Mouse (Mus musculus): ENCODE data around the gene Ppp1r27. TPM values are rescaled to one million over a fixed set of nuclear protein-coding genes. Genes with fewer than 3 reads are reported as not detected.

Ppp1r27 gene
- total RNA-seq, 1 experiment, result not detected

- no peak overlapping the region for H3K4me3 ChIP-seq (ENCODE audit: insufficient read depth in 1 of 2, low read depth in 1 of 2, low read length in 2 of 2, poor library complexity in 1 of 2, severe bottlenecking in 1 of 2)
- H3K27ac ChIP-seq (ENCODE audit: insufficient read depth, low read depth, low read length, poor library complexity, severe bottlenecking), result no peak overlapping the region
- TF ChIP-seq MAFK (IDR thresholded peaks at IDR 0.05; ENCODE audit: insufficient read depth, low read depth, low read length) (no peak), ZC3H11A (IDR thresholded peaks at IDR 0.05; ENCODE audit: borderline replicate concordance, low read depth, low read length) (no peak), ZNF384 (IDR thresholded peaks at IDR 0.05; ENCODE audit: low read depth, low read length) (no peak), CHD2 (IDR thresholded peaks at IDR 0.05; ENCODE audit: low read depth, low read length) (no peak), HCFC1 (IDR thresholded peaks at IDR 0.05; ENCODE audit: borderline replicate concordance, insufficient read depth, low read length) (no peak)
- H3K4me1 ChIP-seq (ENCODE audit: control insufficient read depth in 2 of 2, insufficient read depth in 2 of 2, low read length in 2 of 2, poor library complexity in 1 of 2), result peaks cover 0 to 2% of the 10 kb centered on the region in 2 experiments; a peak in 1 of 4 replicates
- no peaks in the 10 kb centered on the region for H3K9me3 ChIP-seq (ENCODE audit: control insufficient read depth, insufficient read depth, low read depth, low read length)
- DNase-seq (ENCODE audit: low read depth, low spot score), result no peak
- H3K36me3 ChIP-seq (ENCODE audit: control insufficient read depth, insufficient read depth, low read length, poor library complexity, severe bottlenecking), result no peaks in the 10 kb centered on the region
- in situ Hi-C loops (cut with MboI; ENCODE audit: low sequenced_read_pairs in 2 of 2, unreplicated experiment in 2 of 2), result no loop called here
- H3K9ac ChIP-seq (ENCODE audit: insufficient read depth, low read depth, low read length, poor library complexity, severe bottlenecking), result no peak overlapping the region
Measured at GRCm38 (mm10) chr11:120507611-120508289, 43.2 kb downstream of the Ppp1r27 start.

GRCm38 (mm10) chr11:120506899-120507298 lies 44.0 kb downstream of the Ppp1r27 start:
- no peak overlapping the region for H3K4me3 ChIP-seq (ENCODE audit: insufficient read depth in 1 of 2, low read depth in 1 of 2, low read length in 2 of 2, poor library complexity in 1 of 2, severe bottlenecking in 1 of 2)
- in situ Hi-C loops (cut with MboI; ENCODE audit: low sequenced_read_pairs in 2 of 2, unreplicated experiment in 2 of 2), result no loop called here

GRCm38 (mm10) chr11:120505661-120506060 lies 45.3 kb downstream of the Ppp1r27 start:
- DNase-seq (ENCODE audit: low read depth, low spot score), result no peak
- TF ChIP-seq ZC3H11A (IDR thresholded peaks at IDR 0.05; ENCODE audit: borderline replicate concordance, low read depth, low read length), result no peak
- no peaks in the 10 kb centered on the region for H3K9me3 ChIP-seq (ENCODE audit: control insufficient read depth, insufficient read depth, low read depth, low read length)
- no peak overlapping the region for H3K9ac ChIP-seq (ENCODE audit: insufficient read depth, low read depth, low read length, poor library complexity, severe bottlenecking)
- H3K36me3 ChIP-seq (ENCODE audit: control insufficient read depth, insufficient read depth, low read length, poor library complexity, severe bottlenecking), result no peaks in the 10 kb centered on the region
- H3K4me1 ChIP-seq (ENCODE audit: control insufficient read depth in 2 of 2, insufficient read depth in 2 of 2, low read length in 2 of 2, poor library complexity in 1 of 2), result peaks cover 0 to 2% of the 10 kb centered on the region in 2 experiments; a peak in 1 of 4 replicates
- in situ Hi-C loops (cut with MboI; ENCODE audit: low sequenced_read_pairs in 2 of 2, unreplicated experiment in 2 of 2), result no loop called here
- H3K27ac ChIP-seq (ENCODE audit: insufficient read depth, low read depth, low read length, poor library complexity, severe bottlenecking), result no peak overlapping the region
- no peak overlapping the region for H3K4me3 ChIP-seq (ENCODE audit: insufficient read depth in 1 of 2, low read depth in 1 of 2, low read length in 2 of 2, poor library complexity in 1 of 2, severe bottlenecking in 1 of 2)

More at GRCm38 (mm10) chr11:120506899-120507298, 44.0 kb downstream of the Ppp1r27 start:
- DNase-seq (ENCODE audit: low read depth, low spot score), result no peak
- peaks cover 0 to 2% of the 10 kb centered on the region in 2 experiments; a peak in 1 of 4 replicates for H3K4me1 ChIP-seq (ENCODE audit: control insufficient read depth in 2 of 2, insufficient read depth in 2 of 2, low read length in 2 of 2, poor library complexity in 1 of 2)
- no peaks in the 10 kb centered on the region for H3K36me3 ChIP-seq (ENCODE audit: control insufficient read depth, insufficient read depth, low read length, poor library complexity, severe bottlenecking)
- no peak overlapping the region for H3K9ac ChIP-seq (ENCODE audit: insufficient read depth, low read depth, low read length, poor library complexity, severe bottlenecking)
- no peaks in the 10 kb centered on the region for H3K9me3 ChIP-seq (ENCODE audit: control insufficient read depth, insufficient read depth, low read depth, low read length)
- TF ChIP-seq ZC3H11A (IDR thresholded peaks at IDR 0.05; ENCODE audit: borderline replicate concordance, low read depth, low read length), result no peak
- no peak overlapping the region for H3K27ac ChIP-seq (ENCODE audit: insufficient read depth, low read depth, low read length, poor library complexity, severe bottlenecking)

- in situ Hi-C loops (cut with MboI; ENCODE audit: low sequenced_read_pairs in 2 of 2, unreplicated experiment in 2 of 2), result no loop called here
Measured at GRCm38 (mm10) chr11:120501701-120502100, 49.2 kb downstream of the Ppp1r27 start.

GRCm38 (mm10) chr11:120501018-120501417 lies 49.9 kb downstream of the Ppp1r27 start:
- H3K36me3 ChIP-seq (ENCODE audit: control insufficient read depth, insufficient read depth, low read length, poor library complexity, severe bottlenecking), result peaks cover 19% of the 10 kb centered on the region
- DNase-seq (ENCODE audit: low read depth, low spot score), result no peak
- H3K4me1 ChIP-seq (ENCODE audit: control insufficient read depth in 2 of 2, insufficient read depth in 2 of 2, low read length in 2 of 2, poor library complexity in 1 of 2), result peaks cover 0 to 2% of the 10 kb centered on the region in 2 experiments; a peak in 1 of 4 replicates
- TF ChIP-seq HCFC1 (IDR thresholded peaks at IDR 0.05; ENCODE audit: borderline replicate concordance, insufficient read depth, low read length), result no peak
- no peak for TF ChIP-seq CHD2 (IDR thresholded peaks at IDR 0.05; ENCODE audit: low read depth, low read length)
- TF ChIP-seq ZNF384 (IDR thresholded peaks at IDR 0.05; ENCODE audit: low read depth, low read length), result no peak
- no peak for TF ChIP-seq ZC3H11A (IDR thresholded peaks at IDR 0.05; ENCODE audit: borderline replicate concordance, low read depth, low read length)
- TF ChIP-seq MAFK (IDR thresholded peaks at IDR 0.05; ENCODE audit: insufficient read depth, low read depth, low read length), result no peak
- in situ Hi-C loops (cut with MboI; ENCODE audit: low sequenced_read_pairs in 2 of 2, unreplicated experiment in 2 of 2), result no loop called here
- no peak overlapping the region for H3K27ac ChIP-seq (ENCODE audit: insufficient read depth, low read depth, low read length, poor library complexity, severe bottlenecking)
- no peak overlapping the region for H3K4me3 ChIP-seq (ENCODE audit: insufficient read depth in 1 of 2, low read depth in 1 of 2, low read length in 2 of 2, poor library complexity in 1 of 2, severe bottlenecking in 1 of 2)
- H3K9me3 ChIP-seq (ENCODE audit: control insufficient read depth, insufficient read depth, low read depth, low read length), result no peaks in the 10 kb centered on the region
- no peak overlapping the region for H3K9ac ChIP-seq (ENCODE audit: insufficient read depth, low read depth, low read length, poor library complexity, severe bottlenecking)

More at GRCm38 (mm10) chr11:120501701-120502100, 49.2 kb downstream of the Ppp1r27 start:
- Histone ChIP-seq H3K4me1 (ENCODE audit: control insufficient read depth in 2 of 2, insufficient read depth in 2 of 2, low read length in 2 of 2, poor library complexity in 1 of 2) (peaks cover 0 to 2% of the 10 kb centered on the region in 2 experiments; a peak in 1 of 4 replicates), H3K9me3 (ENCODE audit: control insufficient read depth, insufficient read depth, low read depth, low read length) (no peaks in the 10 kb centered on the region), H3K9ac (ENCODE audit: insufficient read depth, low read depth, low read length, poor library complexity, severe bottlenecking) (no peak overlapping the region), H3K4me3 (ENCODE audit: insufficient read depth in 1 of 2, low read depth in 1 of 2, low read length in 2 of 2, poor library complexity in 1 of 2, severe bottlenecking in 1 of 2) (no peak overlapping the region), H3K36me3 (ENCODE audit: control insufficient read depth, insufficient read depth, low read length, poor library complexity, severe bottlenecking) (peaks cover 15% of the 10 kb centered on the region), H3K27ac (ENCODE audit: insufficient read depth, low read depth, low read length, poor library complexity, severe bottlenecking) (no peak overlapping the region)
- no peak for DNase-seq (ENCODE audit: low read depth, low spot score)
- TF ChIP-seq MAFK (IDR thresholded peaks at IDR 0.05; ENCODE audit: insufficient read depth, low read depth, low read length) (no peak), ZC3H11A (IDR thresholded peaks at IDR 0.05; ENCODE audit: borderline replicate concordance, low read depth, low read length) (no peak), CHD2 (IDR thresholded peaks at IDR 0.05; ENCODE audit: low read depth, low read length) (no peak), ZNF384 (IDR thresholded peaks at IDR 0.05; ENCODE audit: low read depth, low read length) (no peak), HCFC1 (IDR thresholded peaks at IDR 0.05; ENCODE audit: borderline replicate concordance, insufficient read depth, low read length) (no peak)
